In genomic region chr6:3307598-3308220, GRCm38 (mm10) we compare ENCODE assay signal across 7 mouse cellular contexts.
DNase-seq lines count a peak whose midpoint lies in the region; ATAC-seq and TF ChIP-seq lines count a peak whose summit lies in the region.
"Not testable (repeated sequence)": the region's sequence is repeated elsewhere in the genome, so short reads cannot be mapped to it uniquely, and the experiment has no call there.

No protein-coding gene starts in this region.

- not testable (repeated sequence) for ATAC-seq in forebrain, embryonic 16.5 days
- ATAC-seq in kidney, embryonic 14.5 days (ENCODE audit: low FRiP score, low TSS enrichment): peak; percentile 85; the same call in 1 of the 2 replicates

- H3K27ac ChIP-seq in forebrain, embryonic 16.5 days (ENCODE audit: low read length); kidney, embryonic 14.5 days (ENCODE audit: low read depth, low read length); liver, adult 2 months (replicated peaks; ENCODE audit: insufficient read depth, low read depth, low read length): not testable (repeated sequence)

- TF ChIP-seq POLR2A in liver, adult 2 months (IDR thresholded peaks at IDR 0.05; ENCODE audit: extremely low read depth, insufficient read depth, low read length): not testable (repeated sequence)

- peak; percentile 1 to 3 for DNase-seq in cerebellum, postnatal 14 days
- DNase-seq in heart, postnatal 4 days: peak; percentile 27
- DNase-seq in liver, adult 2 months (ENCODE audit: extremely low read depth, low read depth, low spot score): peak; percentile 83
- DNase-seq in lung, postnatal 4 days: peak; percentile 66 to 80
- peak; percentile 35 for DNase-seq in ovary, postnatal 36 days (ENCODE audit: low spot score)

- not testable (repeated sequence) for H3K9ac ChIP-seq in forebrain, embryonic 16.5 days (replicated peaks; ENCODE audit: low read depth, low read length); kidney, embryonic 14.5 days (ENCODE audit: low read depth, low read length); liver, adult 2 months (ENCODE audit: low read depth, low read length)

- not testable (repeated sequence) for H3K9me3 ChIP-seq in forebrain, embryonic 16.5 days (ENCODE audit: control insufficient read depth, low read length); kidney, embryonic 14.5 days (ENCODE audit: control insufficient read depth, low read length)

- H3K36me3 ChIP-seq in forebrain, embryonic 16.5 days (ENCODE audit: control insufficient read depth, insufficient read depth); kidney, embryonic 14.5 days (ENCODE audit: control insufficient read depth, insufficient read depth, low read length); liver, adult 2 months (ENCODE audit: control insufficient read depth, insufficient read depth, low read length): not testable (repeated sequence)

- not testable (repeated sequence) for H3K4me1 ChIP-seq in forebrain, embryonic 16.5 days (replicated peaks; ENCODE audit: control insufficient read depth, insufficient read depth, low read length); kidney, embryonic 14.5 days (ENCODE audit: control insufficient read depth, insufficient read depth, low read length); liver, adult 2 months (ENCODE audit: control insufficient read depth, insufficient read depth, low read length)

- not testable (repeated sequence) for H3K4me3 ChIP-seq in forebrain, embryonic 16.5 days (replicated peaks; ENCODE audit: low read length); kidney, embryonic 14.5 days (ENCODE audit: low read length); liver, adult 2 months (ENCODE audit: insufficient read depth, low read depth, low read length)

- not testable (repeated sequence) for H3K79me2 ChIP-seq in liver, adult 2 months (ENCODE audit: control insufficient read depth, insufficient read depth, low read length)

- not testable (repeated sequence) for TF ChIP-seq CTCF in liver, adult 2 months (IDR thresholded peaks at IDR 0.05; ENCODE audit: low read depth, low read length)

- under 1% methylated on average over 11 of the region's 11 CpGs for WGBS in forebrain, embryonic 16.5 days
- WGBS in kidney, embryonic 14.5 days: under 1% methylated on average over 11 of the region's 11 CpGs
- WGBS in liver, adult 2 months: 2% methylated on average over 11 of the region's 11 CpGs

- H3K27me3 ChIP-seq in forebrain, embryonic 16.5 days (replicated peaks; ENCODE audit: control insufficient read depth, insufficient read depth, low read length); kidney, embryonic 14.5 days (ENCODE audit: control insufficient read depth, insufficient read depth, low read length); liver, adult 2 months (ENCODE audit: control insufficient read depth, insufficient read depth, low read length): not testable (repeated sequence)

- peak overlapping the region; percentile 30; the same call in 1 of the 2 replicates for H3K4me2 ChIP-seq in forebrain, embryonic 16.5 days (ENCODE audit: low read length)
- peak overlapping the region; percentile 25; the same call in 1 of the 2 replicates for H3K4me2 ChIP-seq in kidney, embryonic 14.5 days (replicated peaks; ENCODE audit: low read depth, low read length)

Comparison
In these comparisons a context has a peak if more than half of its experiments do, and no peak if none do; other contexts are left out.
1. DNase-seq: peak in every context shown above with its lines; median percentile 83 in liver, adult 2 months; 73 in lung, postnatal 4 days; 35 in ovary, postnatal 36 days; 27 in heart, postnatal 4 days; 2 in cerebellum, postnatal 14 days.